Mouse (Mus musculus) NIH3T3 (cell line): ENCODE measurements around the gene Nudt3.

Experiments used
- DNase-seq: peaks from one replicate; pipeline ENCODE4 v3.0.0-alpha.2; 2012; ENCODE audit warnings: low read depth

Gene Nudt3

DNA sequence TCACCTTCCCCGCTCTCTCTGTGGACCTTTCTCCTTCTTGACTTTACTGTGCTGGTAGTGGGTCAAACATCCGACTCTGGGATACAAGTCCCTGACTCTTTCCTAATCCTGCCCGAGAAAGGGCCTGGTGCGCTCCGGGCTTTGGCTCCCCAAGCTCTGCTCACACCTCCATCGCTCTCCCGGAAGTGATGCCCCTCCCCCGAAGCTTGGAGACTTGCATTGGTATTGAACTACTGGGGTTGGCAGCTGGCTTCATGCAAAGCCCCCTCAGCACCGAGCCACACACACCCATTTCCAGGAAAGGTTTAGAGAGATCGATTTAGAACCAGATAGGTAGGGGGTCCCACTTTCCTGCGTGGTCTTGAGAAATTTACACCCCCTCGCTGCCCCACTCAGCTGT is 77.3 kb downstream of the Nudt3 start:
- DNase-seq, result peak; percentile 23

DNA sequence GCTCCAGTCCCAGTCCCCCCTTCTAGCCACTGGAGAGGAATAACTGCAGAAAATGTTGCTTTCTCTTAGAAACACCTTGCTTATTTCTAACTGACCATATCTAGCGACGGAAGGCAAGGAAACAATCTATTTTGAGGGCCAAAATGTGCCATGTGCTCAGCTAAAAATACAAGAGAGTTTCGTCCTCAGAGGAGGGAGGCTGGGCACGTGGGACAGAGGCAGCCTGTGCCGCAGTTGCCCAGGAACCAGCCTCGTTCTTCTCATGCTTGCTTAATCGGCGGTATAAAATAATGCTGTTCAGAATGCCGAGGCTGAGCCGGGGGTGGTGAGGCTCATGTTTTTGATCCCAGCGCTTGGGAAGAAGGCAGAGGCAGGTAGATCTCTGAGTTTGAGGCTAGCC is 78.7 kb downstream of the Nudt3 start:
- no peak for DNase-seq

DNA sequence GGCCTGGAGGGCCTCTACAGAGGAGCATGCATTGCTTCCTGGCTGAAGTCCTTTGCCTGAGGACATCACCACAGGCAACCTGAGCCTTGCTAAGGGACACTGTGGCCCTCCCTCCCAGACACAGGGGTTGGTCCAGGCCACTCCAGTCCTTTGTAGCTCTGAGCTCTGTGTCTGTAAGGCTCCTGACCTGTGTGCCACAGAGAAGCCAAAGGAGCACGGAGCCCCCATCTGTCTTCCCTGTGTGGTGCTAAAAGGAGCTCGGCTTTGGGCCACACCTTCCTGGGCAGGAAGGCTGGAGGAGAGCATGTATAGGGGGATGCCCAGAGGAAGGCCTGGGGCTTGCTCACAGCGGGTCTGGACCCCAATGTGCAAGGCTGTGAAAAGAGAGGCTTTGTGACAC is 81.3 kb downstream of the Nudt3 start:
- DNase-seq, result no peak

DNA sequence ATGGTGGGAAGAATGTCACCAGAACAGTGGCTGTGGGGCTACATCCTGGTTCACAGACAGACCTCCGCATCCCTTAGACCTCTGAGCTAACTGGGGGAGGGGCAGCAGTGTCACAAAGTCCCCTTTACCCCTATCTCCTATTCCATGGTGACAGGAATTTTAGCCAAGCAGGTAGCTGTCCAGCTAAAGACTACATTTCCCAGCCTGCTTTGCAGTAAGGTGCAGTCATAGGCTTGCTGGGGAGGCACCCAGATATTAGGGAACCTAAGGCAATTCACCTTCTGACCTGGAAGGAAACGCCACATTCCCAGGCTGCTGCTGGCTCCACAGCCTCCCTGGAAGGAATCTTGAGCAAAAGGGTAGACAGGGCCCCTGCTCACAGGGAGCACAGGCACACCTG is 82.0 kb downstream of the Nudt3 start:
- no peak for DNase-seq

DNA sequence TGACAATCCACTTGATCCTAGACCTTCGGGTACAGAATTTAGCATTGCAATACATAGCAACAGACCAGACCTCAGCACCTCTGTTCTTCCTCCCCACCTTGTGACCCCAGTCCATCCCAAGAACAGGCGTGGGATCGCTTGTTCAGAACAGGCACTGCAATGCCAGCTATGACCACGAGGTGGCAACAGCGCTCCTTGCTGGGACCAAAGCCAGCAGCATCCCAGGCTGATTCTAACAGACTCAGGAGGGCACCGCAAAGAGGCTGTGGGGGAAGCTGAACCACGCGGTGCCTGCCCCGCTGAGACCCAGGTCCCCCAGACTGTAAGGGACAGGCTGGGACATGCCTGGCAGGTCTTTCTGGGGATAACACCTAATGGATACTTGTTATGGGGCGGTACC is 88.6 kb downstream of the Nudt3 start:
- DNase-seq, result peak; percentile 92

DNA sequence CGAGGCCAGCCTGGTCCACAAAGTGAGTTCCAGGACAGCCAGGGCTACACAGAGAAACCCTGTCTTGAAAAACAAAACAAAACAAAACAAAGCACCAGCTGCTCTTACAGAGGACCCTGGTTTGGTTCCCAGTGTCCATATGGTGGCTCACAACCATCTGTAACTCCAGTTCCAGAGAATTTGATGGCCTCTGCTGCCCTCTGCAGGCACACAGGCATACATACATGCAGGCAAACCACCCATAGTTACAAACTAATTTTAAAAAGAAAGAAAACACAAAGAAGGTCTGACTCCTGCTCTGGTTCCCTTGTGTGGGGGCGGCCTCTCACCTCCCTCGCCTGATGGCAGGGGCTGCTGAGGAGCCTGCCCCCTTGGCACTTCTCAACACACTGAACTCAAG is 89.9 kb downstream of the Nudt3 start:
- peak; percentile 32 for DNase-seq

DNA sequence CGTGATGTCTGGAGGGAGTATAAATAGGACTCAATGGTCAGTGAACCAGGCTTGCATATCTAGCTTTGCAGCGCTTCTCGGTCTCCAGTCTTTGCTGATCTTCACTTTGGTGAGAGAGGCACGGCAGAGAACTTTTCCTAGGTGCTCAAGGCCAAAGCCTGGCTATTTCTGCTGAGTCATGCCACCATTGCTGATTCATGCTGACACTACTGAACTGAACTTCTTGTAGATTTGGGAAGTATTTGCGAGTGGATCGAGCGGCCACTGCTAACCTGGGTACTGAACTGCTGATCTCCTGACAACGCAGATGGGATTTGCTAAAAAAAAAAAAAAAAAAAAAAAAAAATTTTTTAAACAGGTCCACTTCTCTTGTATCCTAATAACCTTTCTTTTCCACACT is 91.2 kb downstream of the Nudt3 start:
- DNase-seq, result no peak
